Mouse (Mus musculus): ENCODE measurements around the gene Stx12.
A peak's percentile ranks its signal among the peaks of the same experiment; 100 is the strongest.
"Not testable (repeated sequence)": the region's sequence is repeated elsewhere in the genome, so short reads cannot be mapped to it uniquely, and the experiment has no call there.

Gene Stx12

GRCm38 (mm10) chr4:132884064-132884843, at the start of gene Stx12:
Stx12 (minus strand) TSS chr4:132884509.
- peak; percentile 27 to 65 for DNase-seq (ENCODE audit: low read depth in 1 of 2, low spot score in 2 of 2)

GRCm38 (mm10) chr4:132932752-132933404, 48.6 kb upstream of the Stx12 start:
- no peak for DNase-seq (ENCODE audit: low read depth in 1 of 2, low spot score in 2 of 2)

GRCm38 (mm10) chr4:132930784-132931183, 46.5 kb upstream of the Stx12 start:
- DNase-seq (ENCODE audit: low read depth in 1 of 2, low spot score in 2 of 2), result peak in 1 of 2 experiments; percentile 25

- not testable (repeated sequence) for DNase-seq (ENCODE audit: low read depth in 1 of 2, low spot score in 2 of 2)
Measured at GRCm38 (mm10) chr4:132926520-132926919, 42.2 kb upstream of the Stx12 start.

GRCm38 (mm10) chr4:132922558-132923008, 38.3 kb upstream of the Stx12 start, which contains the start of gene Fam76a:
Fam76a (minus strand) TSS chr4:132922558.
- peak; percentile 100 for DNase-seq (ENCODE audit: low read depth in 1 of 2, low spot score in 2 of 2)

GRCm38 (mm10) chr4:132922061-132922530, 37.8 kb upstream of the Stx12 start:
- no peak for DNase-seq (ENCODE audit: low read depth in 1 of 2, low spot score in 2 of 2)

GRCm38 (mm10) chr4:132921488-132921887, 37.2 kb upstream of the Stx12 start:
- no peak for DNase-seq (ENCODE audit: low read depth in 1 of 2, low spot score in 2 of 2)

- no peak for DNase-seq (ENCODE audit: low read depth in 1 of 2, low spot score in 2 of 2)
Measured at GRCm38 (mm10) chr4:132920171-132920570, 35.9 kb upstream of the Stx12 start.

- not testable (repeated sequence) for DNase-seq (ENCODE audit: low read depth in 1 of 2, low spot score in 2 of 2)
Measured at GRCm38 (mm10) chr4:132918493-132918892, 34.2 kb upstream of the Stx12 start.

GRCm38 (mm10) chr4:132912156-132912555, 27.8 kb upstream of the Stx12 start:
- DNase-seq (ENCODE audit: low read depth in 1 of 2, low spot score in 2 of 2), result no peak

- DNase-seq (ENCODE audit: low read depth in 1 of 2, low spot score in 2 of 2), result no peak
Measured at GRCm38 (mm10) chr4:132905843-132906360, 21.6 kb upstream of the Stx12 start.

- no peak for DNase-seq (ENCODE audit: low read depth in 1 of 2, low spot score in 2 of 2)
Measured at GRCm38 (mm10) chr4:132904765-132905309, 20.5 kb upstream of the Stx12 start.

- DNase-seq (ENCODE audit: low read depth in 1 of 2, low spot score in 2 of 2), result no peak
Measured at GRCm38 (mm10) chr4:132904071-132904470, 19.8 kb upstream of the Stx12 start.

GRCm38 (mm10) chr4:132898197-132898596, 13.9 kb upstream of the Stx12 start:
- DNase-seq (ENCODE audit: low read depth in 1 of 2, low spot score in 2 of 2), result no peak

GRCm38 (mm10) chr4:132894402-132894801, 10.1 kb upstream of the Stx12 start:
- no peak for DNase-seq (ENCODE audit: low read depth in 1 of 2, low spot score in 2 of 2)

- DNase-seq (ENCODE audit: low read depth in 1 of 2, low spot score in 2 of 2), result no peak
Measured at GRCm38 (mm10) chr4:132884844-132885374, 600 bp upstream of the Stx12 start.

GRCm38 (mm10) chr4:132883561-132884063, 697 bp downstream of the Stx12 start:
- peak; percentile 17 to 34 for DNase-seq (ENCODE audit: low read depth in 1 of 2, low spot score in 2 of 2)

- DNase-seq (ENCODE audit: low read depth in 1 of 2, low spot score in 2 of 2), result no peak
Measured at GRCm38 (mm10) chr4:132874363-132875097, 9.8 kb downstream of the Stx12 start.

GRCm38 (mm10) chr4:132873481-132874362, 10.6 kb downstream of the Stx12 start:
- DNase-seq (ENCODE audit: low read depth in 1 of 2, low spot score in 2 of 2), result no peak
